Mouse (Mus musculus) gastrocnemius, postnatal 36 days (tissue): ENCODE results near the gene Med19. TPM values are rescaled to one million over a fixed set of nuclear protein-coding genes. Genes with fewer than 3 reads are reported as not detected.

Source experiments
- total RNA-seq, 2 experiments: library from RNA; stranded (reverse); gene quantifications; 2 replicates each; pipeline ENCODE4 v1.2.3; 2021

Gene Med19
- total RNA-seq, 2 experiments from 2014 or later, result 5.2 to 6.7 TPM

Other genes starting within 250 kb of the Med19 start
- 1 to 10 TPM; 2.1 to 2.3 TPM for gene Tfpi, start 201.6 kb upstream of the Med19 start, total RNA-seq
- gene Ctnnd1, start 27.6 kb upstream of the Med19 start, total RNA-seq, result 10 to 100 TPM; 28.8 to 29.9 TPM
- gene Btbd18, start 19.3 kb upstream of the Med19 start, total RNA-seq, result not detected
- 10 to 100 TPM in 1 of 2 experiments, 1 to 10 TPM in 1; 6.8 to 13.0 TPM for gene Selenoh, start 7.6 kb upstream of the Med19 start, total RNA-seq
- gene Gm28635, start 361 bp upstream of the Med19 start, total RNA-seq, result not detected
- gene Tmx2, start 738 bp downstream of the Med19 start, total RNA-seq, result 10 to 100 TPM; 45.8 to 50.2 TPM
- gene Zdhhc5, start 36.8 kb downstream of the Med19 start, total RNA-seq, result 10 to 100 TPM; 57.5 to 62.2 TPM
- 1 to 10 TPM; 2.8 to 3.6 TPM for gene Clp1, start 48.9 kb downstream of the Med19 start, total RNA-seq
- gene Ypel4, start 55.7 kb downstream of the Med19 start, total RNA-seq, result under 1 TPM; 0.35 to 0.61 TPM
- gene Gm19426, start 65.3 kb downstream of the Med19 start, total RNA-seq, result under 1 TPM in 1 of 2 experiments, not detected in 1; 0.51 TPM
- gene Serping1, start 97.0 kb downstream of the Med19 start, total RNA-seq, result 10 to 100 TPM; 44.8 to 46.5 TPM
- 1 to 10 TPM; 2.6 to 3.5 TPM for gene Ube2l6, start 120.4 kb downstream of the Med19 start, total RNA-seq
- 10 to 100 TPM; 58.7 to 84.0 TPM for gene Smtnl1, start 144.2 kb downstream of the Med19 start, total RNA-seq
- gene Timm10, start 148.6 kb downstream of the Med19 start, total RNA-seq, result 10 to 100 TPM; 39.6 to 55.9 TPM
- gene Slc43a1, start 160.4 kb downstream of the Med19 start, total RNA-seq, result 10 to 100 TPM in 1 of 2 experiments, 1 to 10 TPM in 1; 7.6 to 19.2 TPM
- under 1 TPM; 0.20 to 0.26 TPM for gene Rtn4rl2, start 208.3 kb downstream of the Med19 start, total RNA-seq